Mouse (Mus musculus) adrenal gland, adult 18-20 months (tissue): ENCODE measurements around the gene Rpl37. TPM values are rescaled to one million over a fixed set of nuclear protein-coding genes. Genes with fewer than 3 reads are reported as not detected.

Experiments
- DNase-seq, 2 experiments: peaks; one replicate each; pipeline ENCODE4 v3.0.0; 2021 to 2022; ENCODE audit warnings: low spot score in 2 of 2
- total RNA-seq, 2 experiments: library from RNA; stranded (reverse); gene quantifications; 1 replicate in 1 of 2; 2 replicates in 1 of 2; pipeline ENCODE4 v1.2.3; 2021

Rpl37 gene
- total RNA-seq, 2 experiments from 2014 or later, result 365 to 475 TPM

GRCm38 (mm10) chr15:5149187-5149586, 32.7 kb downstream of the Rpl37 start:
- DNase-seq, result no peak

GRCm38 (mm10) chr15:5152171-5152570, 35.7 kb downstream of the Rpl37 start:
- no peak for DNase-seq

- DNase-seq, result no peak
Measured at GRCm38 (mm10) chr15:5154621-5155020, 38.2 kb downstream of the Rpl37 start.

- no peak for DNase-seq
Measured at GRCm38 (mm10) chr15:5155093-5155492, 38.6 kb downstream of the Rpl37 start.

GRCm38 (mm10) chr15:5156355-5156754, 39.9 kb downstream of the Rpl37 start:
- DNase-seq, result no peak

- DNase-seq, result no peak
Measured at GRCm38 (mm10) chr15:5157386-5157785, 40.9 kb downstream of the Rpl37 start.

GRCm38 (mm10) chr15:5158827-5159226, 42.4 kb downstream of the Rpl37 start:
- DNase-seq, result no peak

GRCm38 (mm10) chr15:5165121-5165773, 48.8 kb downstream of the Rpl37 start:
- no peak for DNase-seq

Other genes with a start within 250 kb of the Rpl37 start
- gene Mroh2b, start 217.9 kb upstream of the Rpl37 start, total RNA-seq, result not detected
- gene C7, start 52.9 kb upstream of the Rpl37 start, total RNA-seq, result 10 to 100 TPM; 15.3 to 42.7 TPM
- gene Card6, start 8.1 kb upstream of the Rpl37 start, total RNA-seq, result 1 to 10 TPM; 6.6 to 6.7 TPM
- gene Prkaa1, start 27.2 kb downstream of the Rpl37 start, total RNA-seq, result 10 to 100 TPM; 31.8 to 36.3 TPM
- gene Ttc33, start 68.9 kb downstream of the Rpl37 start, total RNA-seq, result 10 to 100 TPM; 37.4 to 51.1 TPM
- gene Ptger4, start 127.5 kb downstream of the Rpl37 start, total RNA-seq, result 1 to 10 TPM; 1.1 to 1.3 TPM